Mouse (Mus musculus) heart, adult 2 months (tissue): ENCODE measurements around the gene Skil.
"Not testable (repeated sequence)": the region's sequence is repeated elsewhere in the genome, so short reads cannot be mapped to it uniquely, and the experiment has no call there.

Source experiments
- CTCF ChIP-seq: fragments of 200-600 bp; IDR thresholded peaks from 2 replicates; pipeline ENCODE4 v1.8.1; 2022; ENCODE audit warnings: antibody characterized with exemption, mild to moderate bottlenecking, moderate library complexity
- EP300 ChIP-seq: fragments of 200-500 bp; IDR thresholded peaks from 2 replicates; pipeline ENCODE4 v1.6.1; 2011; ENCODE audit warnings: low read depth, low read length, control low read depth; ENCODE audit not compliant: insufficient read depth
- POLR2A ChIP-seq: fragments of 200-500 bp; IDR thresholded peaks from 2 replicates; pipeline ENCODE4 v1.6.1; 2011; ENCODE audit warnings: mild to moderate bottlenecking, low read depth, low read length, control low read depth; ENCODE audit not compliant: insufficient read depth

GRCm38 (mm10) chr3:31136591-31136990 is 41.7 kb downstream of the Skil start:
- TF ChIP-seq EP300, POLR2A, CTCF: not testable (repeated sequence)
